Mouse (Mus musculus) adrenal gland, postnatal 4 days (tissue): ENCODE data around the gene 1700001J03Rik. TPM values are rescaled to one million over a fixed set of nuclear protein-coding genes. Genes with fewer than 3 reads are reported as not detected.
A peak's percentile ranks its signal among the peaks of the same experiment; 100 is the strongest.
"Not testable (repeated sequence)": the region's sequence is repeated elsewhere in the genome, so short reads cannot be mapped to it uniquely, and the experiment has no call there.

Experiments used
- DNase-seq, 2 experiments: peaks; one replicate each; pipeline ENCODE4 v3.0.0; 2021 to 2022; ENCODE audit warnings: low spot score in 2 of 2, mixed read lengths in 2 of 2
- total RNA-seq, 2 experiments: library from RNA; stranded (reverse); gene quantifications; 2 replicates each; pipeline ENCODE4 v1.2.3; 2021

Gene 1700001J03Rik
- total RNA-seq, 2 experiments from 2014 or later = 1.7 to 3.8 TPM

DNA sequence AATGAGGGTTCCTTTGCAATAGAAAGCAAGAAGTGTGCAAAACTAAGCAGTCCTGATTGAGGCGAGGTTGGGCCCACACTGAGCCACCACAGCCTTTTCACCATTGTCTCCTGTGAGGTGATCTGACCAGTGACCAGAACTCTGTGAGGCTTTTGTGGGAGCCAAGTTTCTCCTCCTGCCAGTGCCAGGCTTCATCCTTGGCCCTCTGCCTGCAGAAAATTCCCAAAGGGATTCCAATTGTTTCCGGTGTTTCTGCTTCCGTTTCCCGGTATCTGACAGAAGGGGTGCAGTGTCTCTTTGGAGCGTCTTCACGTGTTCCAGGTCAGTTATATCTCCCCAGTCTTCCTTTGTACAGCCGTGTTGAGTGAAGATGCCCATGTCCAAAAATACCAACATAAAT lies 3.6 kb upstream of the 1700001J03Rik start:
- DNase-seq = no peak

DNA sequence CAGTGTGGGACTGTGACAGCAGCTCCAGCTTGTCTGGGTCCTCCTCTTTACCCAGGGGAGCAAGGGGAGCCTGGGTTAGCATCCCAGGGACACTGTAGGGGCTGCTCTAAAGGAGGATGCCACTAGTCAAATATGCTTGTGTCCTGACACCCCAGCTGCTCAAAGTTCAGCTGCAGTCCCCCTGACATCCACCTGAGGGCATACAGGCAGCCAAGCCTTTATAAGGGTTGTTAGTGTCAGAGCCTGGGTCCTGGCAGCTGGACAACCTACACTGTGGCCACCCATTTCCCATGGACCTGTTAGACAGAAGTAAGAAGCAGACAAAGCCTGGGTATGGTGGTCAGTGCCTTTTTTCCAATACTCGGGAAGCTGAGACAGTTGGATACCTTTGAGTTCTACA lies 3.0 kb upstream of the 1700001J03Rik start:
- no peak for DNase-seq

DNA sequence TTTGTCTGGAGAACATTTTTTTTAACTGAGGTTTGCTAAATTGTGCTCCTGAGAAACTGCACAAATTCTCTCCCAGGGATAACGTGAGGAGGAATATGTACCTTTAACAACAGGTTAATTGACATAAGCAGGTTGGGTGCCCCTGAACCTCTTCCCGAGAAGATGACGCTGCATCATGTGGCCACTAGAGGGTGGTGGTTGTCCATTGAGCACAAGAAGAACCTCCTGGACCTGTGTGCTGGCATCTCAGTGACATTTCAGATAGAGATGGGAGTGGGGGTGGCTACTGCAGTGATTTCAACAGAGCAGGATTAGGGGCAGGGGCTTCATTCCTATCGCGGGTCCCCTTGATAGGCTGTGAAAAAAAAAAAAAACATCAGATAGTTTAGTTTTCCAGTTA lies 2.3 kb upstream of the 1700001J03Rik start:
- DNase-seq = peak; percentile 18 to 30

DNA sequence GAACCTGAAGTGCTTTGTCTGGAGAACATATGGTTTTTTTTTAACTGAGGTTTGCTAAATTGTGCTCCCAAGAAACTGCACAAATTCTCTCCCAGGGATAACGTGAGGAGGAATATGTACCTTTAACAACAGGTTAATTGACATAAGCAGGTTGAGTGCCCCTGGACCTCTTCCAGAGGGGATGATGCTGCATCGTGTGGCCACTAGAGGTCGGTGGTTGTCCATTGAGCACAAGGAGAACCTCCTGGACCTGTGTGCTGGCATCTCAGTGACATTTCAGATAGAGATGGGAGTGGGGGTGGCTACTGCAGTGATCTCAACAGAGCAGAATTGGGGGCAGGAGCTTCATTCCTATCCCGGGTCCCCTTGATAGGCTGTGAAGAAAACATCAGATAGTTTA lies 12.4 kb downstream of the 1700001J03Rik start:
- DNase-seq = not testable (repeated sequence)

DNA sequence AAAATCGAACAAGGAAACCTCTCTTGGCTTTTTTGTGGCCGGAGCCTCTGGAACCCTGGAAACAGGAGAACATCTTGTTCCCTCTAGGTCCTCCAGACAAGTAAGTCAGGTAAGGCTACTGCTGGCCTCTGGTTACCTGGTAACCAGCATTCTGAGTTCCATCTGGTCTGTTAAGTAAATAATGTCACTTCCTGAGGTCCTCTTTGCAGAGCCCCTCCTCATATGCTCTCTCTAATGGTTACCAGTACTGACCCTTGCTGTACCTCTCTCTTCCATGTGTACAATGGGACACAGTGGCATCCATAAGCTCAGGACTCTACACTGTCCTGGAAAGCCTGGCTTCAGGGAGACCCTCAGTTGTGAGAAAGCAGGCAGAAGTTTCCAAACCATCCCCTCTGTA lies 14.5 kb downstream of the 1700001J03Rik start, which contains the start of gene Gm6309:
Gm6309 (minus strand) TSS at position 101 of the 400 bp plus-strand sequence.
- DNase-seq = not testable (repeated sequence)

DNA sequence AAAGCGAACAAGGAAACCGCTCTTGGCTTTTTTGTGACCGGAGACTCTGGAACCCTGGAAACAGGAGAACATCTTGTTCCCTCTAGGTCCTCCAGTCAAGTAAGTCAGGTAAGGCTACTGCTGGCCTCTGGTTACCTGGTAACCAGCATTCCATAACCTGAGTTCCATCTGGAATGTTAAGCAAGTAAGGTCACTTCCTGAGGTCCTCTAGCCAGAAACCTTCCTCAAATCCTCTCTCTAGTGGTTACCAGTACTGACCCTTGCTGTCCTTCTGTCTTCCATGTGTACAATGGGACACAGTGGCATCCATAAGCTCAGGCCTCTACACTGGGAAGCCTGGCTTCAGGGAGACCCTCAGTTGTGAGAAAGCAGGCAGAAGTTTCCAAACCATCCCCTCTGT lies 24.7 kb downstream of the 1700001J03Rik start, which contains the start of gene Gm5565:
Gm5565 (minus strand) TSS at position 101 of the 400 bp plus-strand sequence.
- DNase-seq = not testable (repeated sequence)

DNA sequence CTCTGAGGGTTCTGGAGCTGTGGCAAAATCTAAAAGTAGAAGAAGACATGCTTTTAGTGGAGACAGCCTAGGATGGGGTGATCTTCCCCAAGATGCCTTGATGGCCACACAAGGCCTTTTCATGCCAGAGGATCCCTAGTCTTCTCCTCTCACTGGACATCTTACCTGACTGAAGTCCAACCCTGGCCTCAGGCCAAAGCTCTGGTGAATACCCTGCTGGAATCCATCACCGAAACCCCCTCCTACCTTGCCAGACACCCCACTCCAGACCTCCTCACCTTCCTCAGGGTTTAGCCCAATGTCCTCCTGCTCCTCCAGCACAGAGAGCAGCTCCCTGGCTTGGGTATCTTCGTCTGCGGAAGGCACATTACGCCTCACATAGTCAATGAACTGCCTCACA lies 26.8 kb downstream of the 1700001J03Rik start:
- DNase-seq = not testable (repeated sequence)

DNA sequence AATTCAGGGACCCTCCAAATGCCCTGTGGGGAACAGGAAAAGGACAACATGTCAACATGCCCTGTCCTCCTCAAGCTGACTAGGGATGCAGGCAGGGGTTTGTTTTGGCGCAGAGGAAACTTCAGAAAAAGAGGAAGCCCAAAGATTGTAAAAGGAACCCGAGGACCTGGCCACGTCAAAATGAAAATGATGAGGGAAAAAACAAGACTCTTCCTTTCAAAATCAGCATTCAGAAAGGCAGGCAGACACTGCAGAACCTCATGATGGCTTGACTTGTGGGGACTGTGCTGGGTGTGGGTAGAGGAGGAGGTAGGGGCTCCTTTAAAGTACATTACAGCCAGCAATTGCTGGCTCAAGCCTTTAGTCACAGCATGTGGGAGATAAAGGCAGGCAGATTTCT lies 34.6 kb downstream of the 1700001J03Rik start:
- DNase-seq = no peak

DNA sequence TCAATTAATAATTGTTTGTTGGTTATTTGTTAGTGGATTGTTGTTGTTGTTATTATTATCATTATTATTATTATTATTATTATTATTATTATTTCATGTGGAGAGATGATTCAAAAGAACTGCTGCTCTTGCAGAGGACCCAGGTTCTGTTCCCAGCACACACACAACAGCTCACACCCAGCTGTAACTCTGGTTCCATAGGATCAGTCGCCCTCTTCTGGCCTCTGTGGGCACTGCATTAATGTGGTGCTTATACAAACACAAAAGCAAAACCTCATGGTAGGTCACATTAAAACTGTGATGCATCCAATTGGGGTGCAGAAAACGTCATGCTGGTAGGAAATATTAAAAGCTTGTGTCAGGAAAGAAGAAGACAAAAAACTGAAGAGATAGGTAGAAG lies 37.2 kb downstream of the 1700001J03Rik start:
- DNase-seq = no peak

Other genes starting within 250 kb of the 1700001J03Rik start
- gene Cyp3a25, start 175.7 kb downstream of the 1700001J03Rik start, total RNA-seq = 1 to 10 TPM in 1 of 2 experiments, under 1 TPM in 1; 0.28 to 9.2 TPM
- gene Cyp3a59, start 106.0 kb downstream of the 1700001J03Rik start, total RNA-seq = under 1 TPM in 1 of 2 experiments, not detected in 1; 0.42 TPM
- not detected for gene Gm5565, start 24.8 kb downstream of the 1700001J03Rik start, total RNA-seq
- gene Gm6309, start 14.6 kb downstream of the 1700001J03Rik start, total RNA-seq = not detected
- 10 to 100 TPM; 55.8 to 58.8 TPM for gene Rnf6, start 36.3 kb upstream of the 1700001J03Rik start, total RNA-seq
- 10 to 100 TPM; 73.2 to 76.9 TPM for gene Cdk8, start 45.9 kb upstream of the 1700001J03Rik start, total RNA-seq
- gene Wasf3, start 199.7 kb upstream of the 1700001J03Rik start, total RNA-seq = 10 to 100 TPM; 21.5 TPM